Mouse (Mus musculus): ENCODE results near the gene Chrna5. TPM values are rescaled to one million over a fixed set of nuclear protein-coding genes. Genes with fewer than 3 reads are reported as not detected.
"Not testable (repeated sequence)": the region's sequence is repeated elsewhere in the genome, so short reads cannot be mapped to it uniquely, and the experiment has no call there.

Chrna5 gene
- polyA plus RNA-seq (2014; fragmentation: Nextera tagmentation; extraction: Ambion mirVana): 1.2 and 2.7 TPM in 2 replicates

- Histone ChIP-seq H3K27ac (replicated peaks; ENCODE audit: low read depth, low read length) (no peak within 1 kb of the TSS), H3K36me3 (replicated peaks; ENCODE audit: control insufficient read depth, insufficient read depth, low read depth, low read length) (no peaks in the 10 kb centered on the region), H3K4me2 (ENCODE audit: low read depth, low read length) (peak within 1 kb of the TSS; percentile 93), H3K4me1 (ENCODE audit: control insufficient read depth, insufficient read depth, low read length) (no peaks in the 10 kb centered on the region), H3K4me3 (ENCODE audit: low read depth, low read length) (peak within 1 kb of the TSS; percentile 59), H3K9me3 (replicated peaks; ENCODE audit: control insufficient read depth, low read length) (no peaks in the 10 kb centered on the region), H3K9ac (replicated peaks; ENCODE audit: low read length) (peak within 1 kb of the TSS; percentile 50), H3K27me3 (ENCODE audit: control insufficient read depth, insufficient read depth, low read length) (peaks cover 20% of the 10 kb centered on the region)
- ATAC-seq (replicated peaks; ENCODE audit: insufficient number of reproducible peaks, low FRiP score, low TSS enrichment, low read depth) (no peak), DNase-seq (ENCODE audit: low spot score) (no peak)
- 62% methylated on average over 8 of the region's 8 CpGs for WGBS
Observed at GRCm38 (mm10) chr9:54980674-54981073, at the start of gene Chrna5. Gene Chrna5 (plus strand): TSS chr9:54980880.

GRCm38 (mm10) chr9:54931765-54932164, 48.9 kb upstream of the Chrna5 start:
- no peak for ATAC-seq (replicated peaks; ENCODE audit: insufficient number of reproducible peaks, low FRiP score, low TSS enrichment, low read depth)
- H3K9ac ChIP-seq (replicated peaks; ENCODE audit: low read length): no peak overlapping the region

GRCm38 (mm10) chr9:54932379-54932778, 48.3 kb upstream of the Chrna5 start:
- 67% methylated on average over 2 of the region's 2 CpGs for WGBS
- Histone ChIP-seq H3K36me3 (replicated peaks; ENCODE audit: control insufficient read depth, insufficient read depth, low read depth, low read length) (no peaks in the 10 kb centered on the region), H3K4me1 (ENCODE audit: control insufficient read depth, insufficient read depth, low read length) (no peaks in the 10 kb centered on the region), H3K27ac (replicated peaks; ENCODE audit: low read depth, low read length) (no peak overlapping the region), H3K4me2 (ENCODE audit: low read depth, low read length) (no peak overlapping the region), H3K9ac (replicated peaks; ENCODE audit: low read length) (no peak overlapping the region), H3K9me3 (replicated peaks; ENCODE audit: control insufficient read depth, low read length) (no peaks in the 10 kb centered on the region), H3K4me3 (ENCODE audit: low read depth, low read length) (no peak overlapping the region), H3K27me3 (ENCODE audit: control insufficient read depth, insufficient read depth, low read length) (no peaks in the 10 kb centered on the region)
- ATAC-seq (replicated peaks; ENCODE audit: insufficient number of reproducible peaks, low FRiP score, low TSS enrichment, low read depth) (no peak), DNase-seq (ENCODE audit: low spot score) (no peak)

More at GRCm38 (mm10) chr9:54931765-54932164, 48.9 kb upstream of the Chrna5 start:
- no peak for DNase-seq (ENCODE audit: low spot score)
- no peaks in the 10 kb centered on the region for H3K4me1 ChIP-seq (ENCODE audit: control insufficient read depth, insufficient read depth, low read length)
- H3K4me3 ChIP-seq (ENCODE audit: low read depth, low read length): no peak overlapping the region
- WGBS: 7% methylated on average over 1 of the region's 1 CpGs
- H3K36me3 ChIP-seq (replicated peaks; ENCODE audit: control insufficient read depth, insufficient read depth, low read depth, low read length): no peaks in the 10 kb centered on the region
- H3K27me3 ChIP-seq (ENCODE audit: control insufficient read depth, insufficient read depth, low read length): no peaks in the 10 kb centered on the region
- no peaks in the 10 kb centered on the region for H3K9me3 ChIP-seq (replicated peaks; ENCODE audit: control insufficient read depth, low read length)
- H3K4me2 ChIP-seq (ENCODE audit: low read depth, low read length): no peak overlapping the region
- no peak overlapping the region for H3K27ac ChIP-seq (replicated peaks; ENCODE audit: low read depth, low read length)

- no peak for DNase-seq (ENCODE audit: low spot score)
- ATAC-seq (replicated peaks; ENCODE audit: insufficient number of reproducible peaks, low FRiP score, low TSS enrichment, low read depth): no peak
- H3K4me2 ChIP-seq (ENCODE audit: low read depth, low read length): no peak overlapping the region
- H3K27me3 ChIP-seq (ENCODE audit: control insufficient read depth, insufficient read depth, low read length): no peaks in the 10 kb centered on the region
- no peaks in the 10 kb centered on the region for H3K4me1 ChIP-seq (ENCODE audit: control insufficient read depth, insufficient read depth, low read length)
- H3K4me3 ChIP-seq (ENCODE audit: low read depth, low read length): no peak overlapping the region
- H3K9ac ChIP-seq (replicated peaks; ENCODE audit: low read length): no peak overlapping the region
- no peaks in the 10 kb centered on the region for H3K36me3 ChIP-seq (replicated peaks; ENCODE audit: control insufficient read depth, insufficient read depth, low read depth, low read length)
- WGBS: 91% methylated on average over 4 of the region's 4 CpGs
- H3K27ac ChIP-seq (replicated peaks; ENCODE audit: low read depth, low read length): no peak overlapping the region
- H3K9me3 ChIP-seq (replicated peaks; ENCODE audit: control insufficient read depth, low read length): no peaks in the 10 kb centered on the region
Observed at GRCm38 (mm10) chr9:54942071-54942470, 38.6 kb upstream of the Chrna5 start.

- Histone ChIP-seq H3K4me2 (ENCODE audit: low read depth, low read length) (no peak overlapping the region), H3K9ac (replicated peaks; ENCODE audit: low read length) (no peak overlapping the region), H3K27ac (replicated peaks; ENCODE audit: low read depth, low read length) (no peak overlapping the region), H3K4me1 (ENCODE audit: control insufficient read depth, insufficient read depth, low read length) (no peaks in the 10 kb centered on the region), H3K36me3 (replicated peaks; ENCODE audit: control insufficient read depth, insufficient read depth, low read depth, low read length) (no peaks in the 10 kb centered on the region), H3K9me3 (replicated peaks; ENCODE audit: control insufficient read depth, low read length) (no peaks in the 10 kb centered on the region), H3K4me3 (ENCODE audit: low read depth, low read length) (no peak overlapping the region), H3K27me3 (ENCODE audit: control insufficient read depth, insufficient read depth, low read length) (no peaks in the 10 kb centered on the region)
- 84% methylated on average over 2 of the region's 2 CpGs for WGBS
- DNase-seq (ENCODE audit: low spot score) (no peak), ATAC-seq (replicated peaks; ENCODE audit: insufficient number of reproducible peaks, low FRiP score, low TSS enrichment, low read depth) (no peak)
Observed at GRCm38 (mm10) chr9:54944467-54944866, 36.2 kb upstream of the Chrna5 start.

GRCm38 (mm10) chr9:54946256-54946655, 34.4 kb upstream of the Chrna5 start:
- 70% methylated on average over 16 of the region's 16 CpGs for WGBS
- no peak overlapping the region for H3K4me3 ChIP-seq (ENCODE audit: low read depth, low read length)
- no peak overlapping the region for H3K27ac ChIP-seq (replicated peaks; ENCODE audit: low read depth, low read length)
- H3K4me2 ChIP-seq (ENCODE audit: low read depth, low read length): no peak overlapping the region
- no peak overlapping the region for H3K9ac ChIP-seq (replicated peaks; ENCODE audit: low read length)
- DNase-seq (ENCODE audit: low spot score) (peak; percentile 25), ATAC-seq (replicated peaks; ENCODE audit: insufficient number of reproducible peaks, low FRiP score, low TSS enrichment, low read depth) (no peak)
- no peaks in the 10 kb centered on the region for H3K9me3 ChIP-seq (replicated peaks; ENCODE audit: control insufficient read depth, low read length)
- H3K4me1 ChIP-seq (ENCODE audit: control insufficient read depth, insufficient read depth, low read length): no peaks in the 10 kb centered on the region
- H3K27me3 ChIP-seq (ENCODE audit: control insufficient read depth, insufficient read depth, low read length): no peaks in the 10 kb centered on the region
- no peaks in the 10 kb centered on the region for H3K36me3 ChIP-seq (replicated peaks; ENCODE audit: control insufficient read depth, insufficient read depth, low read depth, low read length)

GRCm38 (mm10) chr9:54949465-54949864, 31.2 kb upstream of the Chrna5 start:
- Histone ChIP-seq H3K9me3 (replicated peaks; ENCODE audit: control insufficient read depth, low read length) (no peaks in the 10 kb centered on the region), H3K4me2 (ENCODE audit: low read depth, low read length) (no peak overlapping the region), H3K36me3 (replicated peaks; ENCODE audit: control insufficient read depth, insufficient read depth, low read depth, low read length) (no peaks in the 10 kb centered on the region; the same call in 1 of the 2 replicates), H3K4me1 (ENCODE audit: control insufficient read depth, insufficient read depth, low read length) (no peaks in the 10 kb centered on the region), H3K27ac (replicated peaks; ENCODE audit: low read depth, low read length) (no peak overlapping the region), H3K9ac (replicated peaks; ENCODE audit: low read length) (no peak overlapping the region), H3K27me3 (ENCODE audit: control insufficient read depth, insufficient read depth, low read length) (no peaks in the 10 kb centered on the region), H3K4me3 (ENCODE audit: low read depth, low read length) (no peak overlapping the region)
- DNase-seq (ENCODE audit: low spot score): no peak
- ATAC-seq (replicated peaks; ENCODE audit: insufficient number of reproducible peaks, low FRiP score, low TSS enrichment, low read depth): no peak

- not testable (repeated sequence) for H3K4me1 ChIP-seq (ENCODE audit: control insufficient read depth, insufficient read depth, low read length)
Observed at GRCm38 (mm10) chr9:54950162-54950561, 30.5 kb upstream of the Chrna5 start.

More at GRCm38 (mm10) chr9:54950162-54950561, 30.5 kb upstream of the Chrna5 start:
- not testable (repeated sequence) for H3K36me3 ChIP-seq (replicated peaks; ENCODE audit: control insufficient read depth, insufficient read depth, low read depth, low read length); H3K27me3 ChIP-seq (ENCODE audit: control insufficient read depth, insufficient read depth, low read length); ATAC-seq (replicated peaks; ENCODE audit: insufficient number of reproducible peaks, low FRiP score, low TSS enrichment, low read depth); DNase-seq (ENCODE audit: low spot score); H3K9me3 ChIP-seq (replicated peaks; ENCODE audit: control insufficient read depth, low read length)
- Histone ChIP-seq H3K4me3 (ENCODE audit: low read depth, low read length) (peak overlapping the region; percentile 87), H3K4me2 (ENCODE audit: low read depth, low read length) (peak overlapping the region; percentile 72), H3K27ac (replicated peaks; ENCODE audit: low read depth, low read length) (0 out of 2 replicates have a peak overlapping the region, but pooled peaks have one; percentile 78), H3K9ac (replicated peaks; ENCODE audit: low read length) (0 out of 2 replicates have a peak overlapping the region, but pooled peaks have one; percentile 40)
- 51% methylated on average over 8 of the region's 8 CpGs for WGBS
